Mouse (Mus musculus) ES-CJ7 (cell line): Measurements from ENCODE around the gene Rad23b.
"Not testable (repeated sequence)": the region's sequence is repeated elsewhere in the genome, so short reads cannot be mapped to it uniquely, and the experiment has no call there.

Source experiments
- DNase-seq: peaks from one replicate; pipeline ENCODE4 v3.0.0; 2011; ENCODE audit warnings: low read depth, low spot score

The Rad23b gene

GRCm38 (mm10) chr4:55354038-55354437 is 4.2 kb downstream of the Rad23b start:
- DNase-seq, result no peak

- no peak for DNase-seq
Observed at GRCm38 (mm10) chr4:55355845-55356244, 6.0 kb downstream of the Rad23b start.

- no peak for DNase-seq
Observed at GRCm38 (mm10) chr4:55356726-55357125, 6.9 kb downstream of the Rad23b start.

GRCm38 (mm10) chr4:55363866-55364265 is 14.0 kb downstream of the Rad23b start:
- no peak for DNase-seq

GRCm38 (mm10) chr4:55364374-55364773 is 14.5 kb downstream of the Rad23b start:
- DNase-seq, result peak; percentile 88

GRCm38 (mm10) chr4:55366014-55366413 is 16.2 kb downstream of the Rad23b start:
- no peak for DNase-seq

GRCm38 (mm10) chr4:55370127-55370526 is 20.3 kb downstream of the Rad23b start:
- DNase-seq, result no peak

GRCm38 (mm10) chr4:55371355-55371754 is 21.5 kb downstream of the Rad23b start:
- no peak for DNase-seq

GRCm38 (mm10) chr4:55382350-55382749 is 32.5 kb downstream of the Rad23b start:
- DNase-seq, result no peak

- no peak for DNase-seq
Observed at GRCm38 (mm10) chr4:55386768-55387167, 36.9 kb downstream of the Rad23b start.

GRCm38 (mm10) chr4:55391480-55391879 is 41.6 kb downstream of the Rad23b start:
- DNase-seq, result no peak

- no peak for DNase-seq
Observed at GRCm38 (mm10) chr4:55392445-55392844, 42.6 kb downstream of the Rad23b start.

- DNase-seq, result peak; percentile 69
Observed at GRCm38 (mm10) chr4:55397911-55398762, 48.3 kb downstream of the Rad23b start.

GRCm38 (mm10) chr4:55398901-55399300 is 49.1 kb downstream of the Rad23b start:
- no peak for DNase-seq

- DNase-seq, result no peak
Observed at GRCm38 (mm10) chr4:55405329-55405728, 55.5 kb downstream of the Rad23b start.

GRCm38 (mm10) chr4:55406558-55406957 is 56.7 kb downstream of the Rad23b start:
- DNase-seq, result no peak

GRCm38 (mm10) chr4:55408081-55408480 is 58.2 kb downstream of the Rad23b start:
- no peak for DNase-seq

GRCm38 (mm10) chr4:55409025-55409424 is 59.2 kb downstream of the Rad23b start:
- DNase-seq, result no peak

- DNase-seq, result not testable (repeated sequence)
Observed at GRCm38 (mm10) chr4:55409578-55410224, 59.9 kb downstream of the Rad23b start.

GRCm38 (mm10) chr4:55415864-55416263 is 66.0 kb downstream of the Rad23b start:
- DNase-seq, result no peak

- no peak for DNase-seq
Observed at GRCm38 (mm10) chr4:55426250-55426649, 76.4 kb downstream of the Rad23b start.
